Mouse (Mus musculus): ENCODE data around the gene Themis3. TPM values are rescaled to one million over a fixed set of nuclear protein-coding genes. Genes with fewer than 3 reads are reported as not detected.

The Themis3 gene
- total and polyA plus RNA-seq, 3 experiments, result not detected

- ATAC-seq (ENCODE audit: extremely low read depth, insufficient number of reproducible peaks, low FRiP score, poor library complexity, severe bottlenecking), result no peak
- H3K36me3 ChIP-seq (replicated peaks), result no peaks in the 10 kb centered on the region
- no peak for TF ChIP-seq GATA1 (IDR thresholded peaks at IDR 0.05; ENCODE audit: borderline replicate concordance, low read length)
- TF ChIP-seq CTCF (IDR thresholded peaks at IDR 0.05; ENCODE audit: low read depth, low read length), result no peak
- no peak for TF ChIP-seq GATA2 (IDR thresholded peaks at IDR 0.05; ENCODE audit: borderline replicate concordance, low read depth, low read length)
- TF ChIP-seq TAL1 (conservative IDR thresholded peaks at IDR 0.05; ENCODE audit: low read depth, low read length), result no peak
- no peak for TF ChIP-seq POLR2AphosphoS5 (IDR thresholded peaks at IDR 0.05; ENCODE audit: insufficient replicate concordance, low read depth, low read length)
- H3K4me3 ChIP-seq (ENCODE audit: low read depth, low read length), result no peak overlapping the region
- H3K9me3 ChIP-seq (replicated peaks), result peaks cover 60% of the 10 kb centered on the region
- no peak for DNase-seq (ENCODE audit: low spot score)
- no peaks in the 10 kb centered on the region for H3K27me3 ChIP-seq (ENCODE audit: insufficient read depth, low read length)
- no peaks in the 10 kb centered on the region for H3K4me1 ChIP-seq (ENCODE audit: insufficient read depth, low read depth, low read length)
Observed at GRCm38 (mm10) chr17:66564213-66564612, 30.2 kb downstream of the Themis3 start.

DNA sequence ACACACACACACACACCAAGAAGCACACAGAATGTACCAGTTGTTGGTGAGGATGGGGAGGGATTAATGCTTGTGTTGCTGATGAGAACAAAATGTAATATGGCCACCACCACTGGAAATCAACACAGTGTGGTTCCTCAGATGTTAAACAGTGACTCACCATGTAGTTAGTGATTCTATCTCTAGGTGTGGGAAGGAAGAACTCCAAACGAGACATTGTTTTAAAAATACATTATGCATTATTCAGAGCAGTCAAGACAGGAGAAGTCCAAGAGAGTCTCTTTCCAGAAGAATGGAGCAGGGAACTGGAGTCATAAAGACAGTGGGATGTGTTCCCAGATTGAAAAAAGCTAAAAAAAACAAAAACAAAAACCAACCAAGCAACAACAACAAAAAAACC lies 30.9 kb downstream of the Themis3 start:
- Histone ChIP-seq H3K4me1 (ENCODE audit: insufficient read depth, low read depth, low read length) (no peaks in the 10 kb centered on the region), H3K4me3 (ENCODE audit: low read depth, low read length) (no peak overlapping the region), H3K36me3 (replicated peaks) (no peaks in the 10 kb centered on the region), H3K9me3 (replicated peaks) (peaks cover 64% of the 10 kb centered on the region), H3K27me3 (ENCODE audit: insufficient read depth, low read length) (no peaks in the 10 kb centered on the region)
- no peak for TF ChIP-seq GATA1 (IDR thresholded peaks at IDR 0.05; ENCODE audit: borderline replicate concordance, low read length)
- ATAC-seq (ENCODE audit: extremely low read depth, insufficient number of reproducible peaks, low FRiP score, poor library complexity, severe bottlenecking) (no peak), DNase-seq (ENCODE audit: low spot score) (no peak)

DNA sequence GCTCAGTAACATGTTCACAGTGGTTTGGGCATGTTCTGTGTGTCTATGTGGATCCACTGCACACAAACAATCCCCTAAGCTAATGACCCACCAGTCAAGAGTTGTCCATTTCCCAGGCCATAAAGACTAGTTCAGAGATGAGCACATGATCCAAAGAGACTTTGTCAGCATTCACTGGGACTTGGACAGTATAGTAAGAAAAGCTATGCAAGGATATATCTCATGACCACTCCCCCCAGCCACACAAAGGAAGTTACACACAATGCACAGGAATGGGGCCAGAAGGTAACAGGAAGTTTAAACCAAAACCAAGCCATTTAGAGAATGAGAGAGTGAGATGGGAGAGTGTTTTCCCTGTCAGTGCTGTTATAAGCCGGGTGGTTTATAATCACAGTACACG lies 33.0 kb downstream of the Themis3 start:
- ATAC-seq (ENCODE audit: extremely low read depth, insufficient number of reproducible peaks, low FRiP score, poor library complexity, severe bottlenecking), result no peak
- TF ChIP-seq GATA1 (IDR thresholded peaks at IDR 0.05; ENCODE audit: borderline replicate concordance, low read length) (no peak), POLR2AphosphoS5 (IDR thresholded peaks at IDR 0.05; ENCODE audit: insufficient replicate concordance, low read depth, low read length) (no peak), CTCF (IDR thresholded peaks at IDR 0.05; ENCODE audit: low read depth, low read length) (no peak), TAL1 (conservative IDR thresholded peaks at IDR 0.05; ENCODE audit: low read depth, low read length) (no peak), GATA2 (IDR thresholded peaks at IDR 0.05; ENCODE audit: borderline replicate concordance, low read depth, low read length) (no peak)
- Histone ChIP-seq H3K4me1 (ENCODE audit: insufficient read depth, low read depth, low read length) (no peaks in the 10 kb centered on the region), H3K4me3 (ENCODE audit: low read depth, low read length) (no peak overlapping the region), H3K36me3 (replicated peaks) (no peaks in the 10 kb centered on the region), H3K27me3 (ENCODE audit: insufficient read depth, low read length) (no peaks in the 10 kb centered on the region), H3K9me3 (replicated peaks) (peaks cover 59% of the 10 kb centered on the region)
- DNase-seq (ENCODE audit: low spot score), result no peak

- no peak for ATAC-seq (ENCODE audit: extremely low read depth, insufficient number of reproducible peaks, low FRiP score, poor library complexity, severe bottlenecking)
- no peaks in the 10 kb centered on the region for H3K36me3 ChIP-seq (replicated peaks)
- no peaks in the 10 kb centered on the region for H3K4me1 ChIP-seq (ENCODE audit: insufficient read depth, low read depth, low read length)
- peaks cover 54% of the 10 kb centered on the region for H3K9me3 ChIP-seq (replicated peaks)
- no peak for DNase-seq (ENCODE audit: low spot score)
- H3K4me3 ChIP-seq (ENCODE audit: low read depth, low read length), result no peak overlapping the region
- no peaks in the 10 kb centered on the region for H3K27me3 ChIP-seq (ENCODE audit: insufficient read depth, low read length)
- TF ChIP-seq GATA2 (IDR thresholded peaks at IDR 0.05; ENCODE audit: borderline replicate concordance, low read depth, low read length) (no peak), TAL1 (conservative IDR thresholded peaks at IDR 0.05; ENCODE audit: low read depth, low read length) (no peak), POLR2AphosphoS5 (IDR thresholded peaks at IDR 0.05; ENCODE audit: insufficient replicate concordance, low read depth, low read length) (no peak), CTCF (IDR thresholded peaks at IDR 0.05; ENCODE audit: low read depth, low read length) (no peak), GATA1 (IDR thresholded peaks at IDR 0.05; ENCODE audit: borderline replicate concordance, low read length) (no peak)
Observed at GRCm38 (mm10) chr17:66558404-66559317, 35.8 kb downstream of the Themis3 start.

DNA sequence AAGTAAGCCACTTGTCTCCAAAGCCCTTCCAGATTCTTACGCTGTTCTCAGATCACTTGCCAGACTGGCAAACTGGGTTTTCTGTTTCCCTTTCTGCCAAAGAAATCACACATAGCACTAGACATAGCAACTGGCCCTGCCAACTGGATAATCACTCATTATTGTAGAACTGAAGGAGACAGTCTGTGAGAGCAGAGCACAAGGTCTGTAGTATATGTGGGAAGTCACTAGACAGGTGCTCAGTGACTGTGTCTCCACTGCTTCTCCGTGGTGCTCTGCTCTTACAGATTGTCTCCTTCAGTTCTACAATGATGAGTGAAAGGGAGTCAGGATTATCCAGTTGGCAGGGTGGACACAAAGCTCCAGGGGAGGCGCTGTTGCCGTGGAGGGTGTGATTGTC lies 41.7 kb downstream of the Themis3 start:
- no peaks in the 10 kb centered on the region for H3K36me3 ChIP-seq (replicated peaks)
- DNase-seq (ENCODE audit: low spot score) (no peak), ATAC-seq (ENCODE audit: extremely low read depth, insufficient number of reproducible peaks, low FRiP score, poor library complexity, severe bottlenecking) (no peak)
- no peak overlapping the region for H3K4me3 ChIP-seq (ENCODE audit: low read depth, low read length)
- no peaks in the 10 kb centered on the region for H3K27me3 ChIP-seq (ENCODE audit: insufficient read depth, low read length)
- H3K9me3 ChIP-seq (replicated peaks), result peaks cover 51% of the 10 kb centered on the region
- no peaks in the 10 kb centered on the region for H3K4me1 ChIP-seq (ENCODE audit: insufficient read depth, low read depth, low read length)
- TF ChIP-seq GATA2 (IDR thresholded peaks at IDR 0.05; ENCODE audit: borderline replicate concordance, low read depth, low read length) (no peak), TAL1 (conservative IDR thresholded peaks at IDR 0.05; ENCODE audit: low read depth, low read length) (no peak), CTCF (IDR thresholded peaks at IDR 0.05; ENCODE audit: low read depth, low read length) (no peak), POLR2AphosphoS5 (IDR thresholded peaks at IDR 0.05; ENCODE audit: insufficient replicate concordance, low read depth, low read length) (no peak), GATA1 (IDR thresholded peaks at IDR 0.05; ENCODE audit: borderline replicate concordance, low read length) (no peak)

GRCm38 (mm10) chr17:66550486-66550885 lies 43.9 kb downstream of the Themis3 start:
- peaks cover 50% of the 10 kb centered on the region for H3K9me3 ChIP-seq (replicated peaks)
- no peak for ATAC-seq (ENCODE audit: extremely low read depth, insufficient number of reproducible peaks, low FRiP score, poor library complexity, severe bottlenecking)

More at GRCm38 (mm10) chr17:66550486-66550885, 43.9 kb downstream of the Themis3 start:
- no peak for DNase-seq (ENCODE audit: low spot score)
- H3K4me1 ChIP-seq (ENCODE audit: insufficient read depth, low read depth, low read length), result no peaks in the 10 kb centered on the region
- H3K4me3 ChIP-seq (ENCODE audit: low read depth, low read length), result no peak overlapping the region
- no peaks in the 10 kb centered on the region for H3K27me3 ChIP-seq (ENCODE audit: insufficient read depth, low read length)
- TF ChIP-seq GATA1 (IDR thresholded peaks at IDR 0.05; ENCODE audit: borderline replicate concordance, low read length), result no peak
- TF ChIP-seq TAL1 (conservative IDR thresholded peaks at IDR 0.05; ENCODE audit: low read depth, low read length), result no peak
- TF ChIP-seq GATA2 (IDR thresholded peaks at IDR 0.05; ENCODE audit: borderline replicate concordance, low read depth, low read length), result no peak
- TF ChIP-seq POLR2AphosphoS5 (IDR thresholded peaks at IDR 0.05; ENCODE audit: insufficient replicate concordance, low read depth, low read length), result no peak
- no peak for TF ChIP-seq CTCF (IDR thresholded peaks at IDR 0.05; ENCODE audit: low read depth, low read length)
- H3K36me3 ChIP-seq (replicated peaks), result no peaks in the 10 kb centered on the region

Measured in G1E (cell line).